Mouse (Mus musculus) spleen, embryonic (tissue): ENCODE measurements around the gene Idi1.
"Not testable (repeated sequence)": the region's sequence is repeated elsewhere in the genome, so short reads cannot be mapped to it uniquely, and the experiment has no call there.

Source experiments
- CTCF ChIA-PET: fragments of 350-600 bp; sonication (Branson Sonifier 250); formaldehyde crosslinking; loops from one replicate; lab custom pipeline; 2022; lab: Charles Lee

The Idi1 gene

DNA sequence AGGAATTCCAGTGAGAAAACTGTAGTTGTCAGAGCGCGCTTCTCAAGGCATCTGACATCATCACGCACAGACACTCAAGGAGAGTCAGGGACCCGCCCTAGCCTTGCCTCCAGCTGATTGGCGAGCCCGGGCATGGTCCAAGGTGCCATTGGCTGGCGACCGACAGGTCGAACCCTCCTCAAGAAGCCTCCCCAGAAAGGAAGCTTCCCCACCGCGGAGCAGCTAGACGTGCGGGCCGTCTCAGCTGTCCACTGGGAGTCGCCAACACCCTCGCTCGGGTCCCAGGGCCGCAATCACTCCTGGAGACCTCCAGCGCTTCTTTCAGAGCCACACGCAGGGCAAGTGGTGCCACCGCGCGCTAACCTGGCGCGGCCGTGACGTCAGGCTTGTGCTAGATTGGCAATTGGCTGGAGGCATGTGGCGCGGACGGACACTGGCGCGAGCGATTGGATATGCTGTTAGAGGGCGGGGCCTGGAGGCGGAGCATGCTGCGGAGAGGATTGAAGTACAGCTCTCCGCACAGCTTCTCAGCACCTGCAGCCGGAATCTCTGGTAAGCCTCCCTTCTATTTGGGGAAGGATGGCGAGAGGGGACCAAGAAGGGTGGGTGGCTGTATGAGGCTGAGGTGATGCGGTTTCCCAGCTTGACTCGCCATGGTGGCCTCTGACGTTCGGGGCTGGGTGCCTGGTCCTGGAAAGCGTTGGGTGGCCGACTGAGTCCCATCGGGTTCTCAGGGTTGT is at the start of gene Idi1:
Gene Idi1 (plus strand): TSS at position 57 of the 740 bp plus-strand sequence.
- CTCF ChIA-PET: interaction anchor here (0.6 kb wide), 1 partner anchor 814 kb away, joined by 8 read pairs; no protein-coding TSS in a partner anchor

DNA sequence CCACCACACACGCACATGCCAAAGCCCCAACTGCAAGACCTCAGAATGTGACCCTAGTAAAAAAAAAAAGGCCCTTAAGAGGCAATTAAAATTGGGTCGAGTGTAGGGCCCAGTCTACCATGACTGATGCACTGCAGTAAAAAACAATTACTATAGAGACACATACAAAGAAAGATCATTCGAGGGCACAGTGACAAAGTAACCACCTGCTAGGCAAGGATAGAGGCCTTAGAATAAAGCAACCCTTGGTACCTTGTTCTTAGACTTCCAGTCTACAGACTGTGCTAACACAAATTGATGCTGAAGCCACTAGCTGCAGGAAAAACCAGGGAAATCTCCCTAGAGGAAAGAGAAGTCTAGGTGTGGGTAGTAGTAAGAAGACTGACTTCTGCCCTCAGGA is 46.9 kb upstream of the Idi1 start:
- CTCF ChIA-PET: no interaction called here

GRCm38 (mm10) chr13:8839111-8839510 is 46.2 kb upstream of the Idi1 start:
- CTCF ChIA-PET: no interaction called here

DNA sequence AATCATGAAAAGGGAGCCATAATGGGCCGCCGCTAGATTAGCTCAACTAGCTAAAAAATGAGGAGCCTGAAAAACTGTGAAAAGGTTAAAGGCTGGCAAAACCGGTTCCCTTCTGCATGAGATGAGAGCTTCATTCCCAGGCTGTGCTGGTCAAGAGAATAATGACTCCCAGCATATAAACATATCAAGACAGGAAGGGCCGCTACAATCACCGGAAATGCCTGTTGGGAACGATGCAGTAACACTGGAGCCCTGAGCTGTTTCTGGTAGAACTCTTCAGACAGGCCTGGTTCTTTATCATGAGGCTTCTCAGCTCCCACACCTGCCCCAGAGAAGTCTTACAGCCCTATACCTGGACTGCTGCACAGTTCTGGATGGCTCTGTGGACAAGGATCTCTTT is 45.4 kb upstream of the Idi1 start:
- CTCF ChIA-PET: interaction anchor here (0.7 kb wide), 1 partner anchor 46 kb away, joined by 4 read pairs; no protein-coding TSS in a partner anchor

DNA sequence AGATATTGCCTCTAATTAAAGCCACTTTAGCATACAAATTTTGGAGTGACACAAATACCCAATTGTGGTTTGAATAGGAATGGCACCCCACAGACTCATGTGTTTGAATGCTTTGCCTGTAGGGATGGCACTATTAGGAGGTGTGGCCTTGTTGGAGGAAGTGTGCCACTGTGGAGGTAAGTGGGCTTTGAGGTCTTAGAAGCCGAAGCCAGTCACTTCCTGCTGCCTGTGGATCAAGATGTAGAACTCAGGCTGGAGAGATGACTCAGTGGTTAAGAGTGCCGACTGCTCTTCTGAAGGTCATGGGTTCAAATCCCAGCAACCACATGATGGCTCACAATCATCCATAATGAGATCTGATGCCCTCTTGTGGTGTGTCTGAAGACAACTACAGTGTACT is 44.4 kb upstream of the Idi1 start:
- CTCF ChIA-PET: no interaction called here

- CTCF ChIA-PET: not testable (repeated sequence)
Observed at GRCm38 (mm10) chr13:8841846-8842245, 43.5 kb upstream of the Idi1 start.

- CTCF ChIA-PET: no interaction called here
Observed at GRCm38 (mm10) chr13:8842273-8842672, 43.0 kb upstream of the Idi1 start.

DNA sequence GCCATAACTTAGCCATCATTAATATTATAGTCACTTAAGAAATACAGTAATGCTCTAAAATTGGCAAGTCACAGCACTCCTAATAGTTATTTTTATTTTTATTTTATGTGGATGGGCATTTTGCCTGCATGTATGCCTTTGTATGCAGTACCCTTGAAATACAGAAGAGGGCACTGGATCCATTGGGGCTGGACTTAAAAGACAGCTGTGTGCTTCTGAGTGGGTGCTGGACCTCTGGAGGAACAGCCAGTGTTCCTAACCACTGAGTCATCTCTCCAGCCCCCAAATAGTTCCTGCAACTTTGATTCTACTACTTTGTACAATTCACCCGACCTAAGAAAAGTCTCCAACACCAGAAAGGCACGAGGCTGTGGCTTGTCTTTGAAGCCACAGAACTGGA is 37.6 kb upstream of the Idi1 start:
- CTCF ChIA-PET: no interaction called here

DNA sequence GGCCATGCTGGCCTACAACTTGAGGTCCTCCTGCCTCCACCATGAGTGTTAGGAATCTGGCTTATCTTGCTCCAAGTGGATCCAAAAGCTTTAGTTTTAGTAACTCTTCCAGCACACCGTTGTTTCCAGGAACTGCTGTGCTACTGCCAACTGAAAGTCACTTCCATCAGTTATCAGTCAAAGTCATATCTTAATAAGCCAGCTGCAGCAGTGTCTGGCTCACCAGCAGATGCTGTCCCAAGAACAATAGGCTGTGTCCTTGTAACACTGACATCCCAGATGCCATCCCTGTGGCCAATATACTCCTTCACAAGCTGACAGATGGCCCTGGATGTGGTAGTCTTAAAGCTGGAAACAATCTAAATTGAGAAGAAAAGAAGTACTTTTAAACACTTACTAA is 36.0 kb upstream of the Idi1 start:
- CTCF ChIA-PET: interaction anchor here (0.5 kb wide), 1 partner anchor 193 kb away, joined by 11 read pairs; no protein-coding TSS in a partner anchor

DNA sequence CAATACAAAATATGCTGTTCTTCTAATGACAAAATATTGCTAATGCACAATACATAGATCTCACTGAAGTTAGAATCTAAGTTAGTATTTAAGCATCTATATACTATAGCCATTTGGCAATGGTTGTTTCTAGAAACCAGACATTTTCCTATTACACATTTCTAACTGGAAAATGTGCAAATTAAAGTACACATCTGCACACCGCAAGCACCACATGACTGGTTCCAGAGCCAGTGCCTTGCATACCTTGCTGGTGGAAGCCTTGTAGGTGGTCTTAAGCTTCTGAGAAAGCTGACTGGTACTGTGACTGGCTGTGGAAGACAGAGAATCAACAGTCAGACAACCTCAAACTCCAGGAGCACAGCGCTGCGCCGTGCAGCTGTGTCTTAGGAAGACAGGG is 31.9 kb upstream of the Idi1 start:
- CTCF ChIA-PET: no interaction called here

GRCm38 (mm10) chr13:8854769-8855168 is 30.5 kb upstream of the Idi1 start:
- CTCF ChIA-PET: no interaction called here

- CTCF ChIA-PET: no interaction called here
Observed at GRCm38 (mm10) chr13:8858453-8858852, 26.8 kb upstream of the Idi1 start.

- CTCF ChIA-PET: no interaction called here
Observed at GRCm38 (mm10) chr13:8860861-8861260, 24.4 kb upstream of the Idi1 start.

- CTCF ChIA-PET: interaction anchor here (0.6 kb wide), 1 partner anchor 32 kb away, joined by 18 read pairs; no protein-coding TSS in a partner anchor
Observed at GRCm38 (mm10) chr13:8864990-8865389, 20.3 kb upstream of the Idi1 start.

- CTCF ChIA-PET: no interaction called here
Observed at GRCm38 (mm10) chr13:8866612-8867011, 18.7 kb upstream of the Idi1 start.

- CTCF ChIA-PET: no interaction called here
Observed at GRCm38 (mm10) chr13:8869578-8870157, 15.6 kb upstream of the Idi1 start.

- CTCF ChIA-PET: no interaction called here
Observed at GRCm38 (mm10) chr13:8870160-8870509, 15.2 kb upstream of the Idi1 start.

- CTCF ChIA-PET: interaction anchor here (1.3 kb wide), 1 partner anchor 8 kb away, joined by 3 read pairs; no protein-coding TSS in a partner anchor
Observed at GRCm38 (mm10) chr13:8870510-8871313, 14.6 kb upstream of the Idi1 start.

DNA sequence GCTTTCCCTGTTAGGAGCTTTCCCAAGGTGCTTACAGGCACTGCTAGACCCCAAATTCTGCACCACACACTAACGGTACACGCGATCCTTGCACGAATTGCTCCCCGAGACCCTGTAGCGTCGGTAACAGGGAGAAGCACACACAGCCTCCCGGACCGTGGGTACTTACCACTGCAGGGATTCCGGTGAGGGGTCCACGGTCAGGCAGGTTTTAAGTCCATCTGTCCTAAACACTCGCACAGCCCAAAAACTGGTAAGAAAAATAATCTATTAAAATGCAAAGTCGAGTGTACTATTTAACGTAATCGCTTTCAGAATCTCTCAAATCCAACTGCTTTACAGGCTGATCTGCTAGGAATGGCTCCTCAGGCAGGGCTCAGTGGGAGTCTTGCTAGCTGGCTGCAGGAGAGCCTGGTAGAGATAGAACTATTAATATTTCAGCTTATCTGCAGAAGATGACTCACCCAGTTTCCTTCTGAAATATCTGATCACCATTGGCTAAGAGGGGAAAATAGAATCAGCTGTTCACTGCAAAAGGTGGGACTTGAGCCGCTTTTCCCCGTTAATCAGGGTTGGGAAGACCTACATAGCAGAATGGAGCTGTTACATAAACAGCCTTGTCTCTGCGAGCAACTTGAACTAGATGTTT is 13.9 kb upstream of the Idi1 start, which contains the start of gene Wdr37:
Gene Wdr37 (minus strand): TSS at position 596 of the 649 bp plus-strand sequence.
- CTCF ChIA-PET: interaction anchor here (1.3 kb wide), 1 partner anchor 8 kb away, joined by 3 read pairs; no protein-coding TSS in a partner anchor

DNA sequence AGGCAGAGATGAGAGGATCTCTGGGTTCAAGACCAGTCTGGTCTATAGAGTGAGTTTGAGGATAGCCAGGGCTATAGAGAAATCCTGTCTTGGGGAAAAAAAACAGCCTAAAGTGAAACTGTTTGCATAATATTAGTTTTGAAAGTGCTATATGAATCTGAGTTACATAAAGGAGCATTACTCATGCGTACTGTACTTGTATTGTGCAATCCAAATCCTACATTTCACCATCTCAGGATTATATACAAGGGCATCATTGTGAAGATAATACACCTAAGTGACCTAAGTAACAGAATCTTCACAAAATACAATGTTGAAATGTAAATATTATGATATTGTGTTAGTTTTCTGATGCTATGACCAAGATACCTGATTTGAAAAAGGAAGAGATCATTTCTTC is 11.5 kb upstream of the Idi1 start:
- CTCF ChIA-PET: no interaction called here

DNA sequence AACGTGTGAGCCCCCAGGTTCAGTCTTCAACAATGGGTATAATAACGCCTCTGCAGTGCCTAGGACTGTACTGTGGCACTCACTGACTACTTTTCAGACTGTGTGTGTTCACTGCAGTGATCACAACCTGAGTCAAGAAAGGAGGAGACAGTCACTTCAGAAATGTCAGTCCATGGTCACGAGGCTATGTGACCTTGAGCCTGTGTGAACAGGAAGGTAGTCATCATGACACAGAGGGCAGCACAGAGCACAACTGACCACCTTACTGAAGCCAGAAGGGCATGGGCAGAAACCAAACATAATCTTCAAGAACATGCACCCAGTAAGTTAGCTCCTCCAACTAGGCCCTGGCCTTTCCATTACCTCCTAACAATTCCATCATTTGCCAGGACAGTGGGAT is 3.7 kb upstream of the Idi1 start:
- CTCF ChIA-PET: no interaction called here

DNA sequence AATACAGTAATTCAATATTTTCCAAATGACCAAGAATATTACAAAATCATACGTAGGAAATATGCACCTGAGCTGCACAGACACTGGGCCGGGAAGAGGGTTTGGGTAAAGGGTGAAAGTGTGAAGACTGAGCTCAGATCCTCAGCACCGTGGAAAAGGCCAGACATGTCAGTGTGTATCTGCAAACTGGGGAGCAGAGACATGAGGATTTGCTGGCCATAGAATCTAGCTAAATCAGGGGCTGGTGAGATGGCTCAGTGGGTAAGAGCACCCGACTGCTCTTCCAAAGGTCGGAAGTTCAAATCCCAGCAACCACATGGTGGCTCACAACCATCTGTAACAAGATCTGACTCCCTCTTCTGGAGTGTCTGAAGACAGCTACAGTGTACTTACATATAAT is 1.4 kb upstream of the Idi1 start:
- CTCF ChIA-PET: not testable (repeated sequence)
